Mouse (Mus musculus): ENCODE measurements at regions not wholly inside any gene's neighbourhood (a gene's known extent, or its start where the extent isn't known, plus 50 kb on each side); places are given as distances from the start of the nearest gene placed in this dataset.

- DNase-seq, result no peak
These were observed 74.8 kb upstream of the Sult1c1 start for GRCm38 (mm10) chr17:54065187-54065795.

DNA sequence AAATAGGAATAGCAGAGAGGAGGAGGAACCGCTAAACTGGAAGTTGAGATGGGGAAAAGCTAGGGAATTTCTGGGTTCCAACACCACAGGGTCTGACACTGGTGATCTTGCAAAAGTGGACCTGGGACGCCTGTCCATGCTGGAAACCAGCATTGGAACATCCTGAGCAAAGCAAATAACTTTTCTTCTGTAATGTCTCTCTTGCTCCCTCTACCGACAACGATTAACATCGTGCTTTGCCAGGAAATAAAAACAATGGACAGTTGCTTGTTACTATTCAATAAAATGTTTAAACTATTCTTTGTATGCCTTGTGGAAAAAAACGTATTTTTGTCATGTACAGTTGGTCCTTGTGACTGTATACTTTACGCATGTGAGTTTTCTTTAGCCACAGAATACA lies 70.8 kb upstream of the Sult1c1 start:
- DNase-seq, result peak; percentile 17
